Mouse (Mus musculus): ENCODE data around the gene Rps3.

GRCm38 (mm10) chr7:99531408-99531970, 48.0 kb upstream of the Rps3 start:
- TF ChIP-seq CTCF (IDR thresholded peaks at IDR 0.05; ENCODE audit: low read depth) (no peak), EP300 (IDR thresholded peaks at IDR 0.05; ENCODE audit: low read depth) (no peak; the same call in 1 of the 2 replicates)

Measured in liver, embryonic 14.5 days (tissue).